Mouse (Mus musculus) G1E (cell line): ENCODE measurements around the gene Nlrp4f.

Source experiments
- CTCF ChIP-seq: IDR thresholded peaks from 2 replicates; pipeline ENCODE4 v1.5.1; 2012; ENCODE audit warnings: low read depth, low read length, inconsistent platforms, mixed read lengths
- GATA1 ChIP-seq: IDR thresholded peaks from 2 replicates; pipeline ENCODE4 v1.6.1; 2012; ENCODE audit warnings: borderline replicate concordance, low read length, inconsistent platforms, mixed read lengths
- GATA2 ChIP-seq: IDR thresholded peaks from 2 replicates; pipeline ENCODE4 v1.6.1; 2012; ENCODE audit warnings: low read depth, low read length, inconsistent platforms, borderline replicate concordance
- POLR2AphosphoS5 ChIP-seq: IDR thresholded peaks from 2 replicates; pipeline ENCODE4 v1.6.1; 2012; ENCODE audit warnings: low read depth, low read length, inconsistent platforms; ENCODE audit not compliant: insufficient replicate concordance

DNA sequence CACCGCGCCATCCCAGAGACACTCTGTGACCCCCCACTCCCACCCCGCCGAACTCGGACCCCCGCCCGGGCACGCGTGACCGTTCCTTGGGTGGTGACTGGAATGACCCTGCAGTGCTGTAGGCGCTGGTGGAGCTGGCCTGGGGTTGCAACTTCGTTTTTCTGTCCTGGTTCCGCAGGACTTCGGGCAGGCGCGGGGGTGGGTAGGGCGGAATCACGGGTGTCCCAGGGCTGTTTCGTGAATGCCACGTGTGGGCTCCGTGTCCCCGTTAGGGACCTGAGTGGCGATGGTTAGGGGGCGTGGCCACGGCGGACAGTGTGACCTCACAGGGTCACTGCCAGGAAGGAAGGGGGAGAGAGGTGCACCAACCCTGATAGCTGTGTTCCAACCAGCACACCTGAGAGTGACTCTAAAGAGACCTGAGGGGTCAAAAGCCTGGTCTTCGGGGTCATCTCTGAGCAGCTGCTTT lies 36.6 kb upstream of the Nlrp4f start:
- TF ChIP-seq CTCF (no peak), POLR2AphosphoS5 (no peak), GATA2 (no peak), GATA1 (no peak)
